Mouse (Mus musculus) myocyte (in vitro differentiated cells): ENCODE results near the gene Olfr749.

Experiments used
- CEBPB ChIP-seq: IDR thresholded peaks from 2 replicates; pipeline ENCODE4 v1.6.1; 2011; ENCODE audit warnings: mild to moderate bottlenecking, moderate library complexity; ENCODE audit not compliant: poor library complexity, insufficient read depth, severe bottlenecking
- E2F4 ChIP-seq: IDR thresholded peaks from one replicate; pipeline ENCODE4 v1.6.1; 2011; ENCODE audit warnings: mild to moderate bottlenecking, control low read depth, moderate library complexity; ENCODE audit not compliant: insufficient read depth
- MAX ChIP-seq: IDR thresholded peaks from one replicate; pipeline ENCODE4 v1.6.1; 2011; ENCODE audit warnings: low read depth, mild to moderate bottlenecking, control low read depth
- MYOD1 ChIP-seq, 3 experiments: IDR thresholded peaks; one replicate each; pipeline ENCODE4 v1.6.1; 2011; ENCODE audit warnings: control low read depth in 2 of 3, low read depth in 2 of 3, mild to moderate bottlenecking in 2 of 3, moderate library complexity in 1 of 3; ENCODE audit not compliant: insufficient read length in 2 of 3, control insufficient read depth in 1 of 3
- MYOG ChIP-seq, 3 experiments: IDR thresholded peaks; one replicate each; pipeline ENCODE4 v1.6.1; 2011; ENCODE audit warnings: control low read depth in 2 of 3, low read depth in 2 of 3, mild to moderate bottlenecking in 2 of 3; ENCODE audit not compliant: insufficient read length in 2 of 3, control insufficient read depth in 1 of 3, insufficient read depth in 1 of 3
- POLR2A ChIP-seq: IDR thresholded peaks from one replicate; pipeline ENCODE4 v1.6.1; 2011; ENCODE audit warnings: low read depth, mild to moderate bottlenecking, control low read depth, moderate library complexity; ENCODE audit not compliant: insufficient read length
- POLR2AphosphoS2 ChIP-seq: IDR thresholded peaks from one replicate; pipeline ENCODE4 v1.6.1; 2011; ENCODE audit warnings: low read depth, control low read depth; ENCODE audit not compliant: insufficient read length
- REST ChIP-seq: IDR thresholded peaks from one replicate; pipeline ENCODE4 v1.6.1; 2011; ENCODE audit warnings: mild to moderate bottlenecking, control low read depth, moderate library complexity; ENCODE audit not compliant: insufficient read depth, insufficient read length
- SRF ChIP-seq: IDR thresholded peaks from one replicate; pipeline ENCODE4 v1.6.1; 2011; ENCODE audit warnings: low read depth; ENCODE audit not compliant: control insufficient read depth, insufficient read length
- TCF12 ChIP-seq: IDR thresholded peaks from one replicate; pipeline ENCODE4 v1.6.1; 2011; ENCODE audit warnings: mild to moderate bottlenecking, control low read depth; ENCODE audit not compliant: poor library complexity, insufficient read depth, severe bottlenecking
- TCF3 ChIP-seq: IDR thresholded peaks from one replicate; pipeline ENCODE4 v1.6.1; 2011; ENCODE audit warnings: low read depth, control low read depth; ENCODE audit not compliant: insufficient read length
- USF1 ChIP-seq: IDR thresholded peaks from one replicate; pipeline ENCODE4 v1.6.1; 2011; ENCODE audit warnings: low read depth, mild to moderate bottlenecking, control low read depth, moderate library complexity

DNA sequence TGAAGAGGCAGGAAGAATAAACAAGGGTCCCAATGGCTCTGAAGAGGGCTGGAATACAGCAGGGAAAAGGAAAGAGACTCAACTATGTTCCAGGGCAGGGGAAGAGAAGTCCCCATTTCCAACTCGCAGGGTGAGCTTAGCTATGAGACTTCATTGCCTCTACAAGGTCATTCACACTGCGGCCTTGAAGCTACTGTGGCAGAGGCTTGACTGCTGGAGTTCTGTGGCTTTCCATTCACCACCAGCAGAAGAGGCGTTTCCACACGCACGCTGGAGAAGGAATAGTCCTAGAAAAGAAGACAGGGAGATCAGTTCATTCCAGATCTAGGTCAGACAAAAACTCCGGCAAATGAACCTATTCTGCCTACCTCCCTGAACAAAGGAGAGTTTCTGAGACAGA, 20.8 kb upstream of the Olfr749 start:
- no peak for TF ChIP-seq POLR2A
- TF ChIP-seq MAX: no peak
- TF ChIP-seq TCF12: no peak
- no peak for TF ChIP-seq E2F4
- TF ChIP-seq CEBPB: no peak
- no peak for TF ChIP-seq USF1
- no peak for TF ChIP-seq TCF3
- TF ChIP-seq REST: no peak
- no peak for TF ChIP-seq POLR2AphosphoS2
- no peak for TF ChIP-seq MYOG (IDR thresholded peaks at IDR 0.05; ENCODE audit: control insufficient read depth in 1 of 3, insufficient read depth in 1 of 3, insufficient read length in 2 of 3, low read depth in 2 of 3)
- TF ChIP-seq SRF: no peak
- TF ChIP-seq MYOD1 (IDR thresholded peaks at IDR 0.05; ENCODE audit: control insufficient read depth in 1 of 3, insufficient read length in 2 of 3, low read depth in 2 of 3): no peak
